Mouse (Mus musculus): Measurements from ENCODE around the gene Plcd3. TPM values are rescaled to one million over a fixed set of nuclear protein-coding genes. Genes with fewer than 3 reads are reported as not detected.

Gene Plcd3
- polyA plus RNA-seq, 1 experiment from 2014 or later: 1.7 TPM

- H3K4me2 ChIP-seq (replicated peaks): peak overlapping the region; percentile 3; the same call in 1 of the 2 replicates
- ATAC-seq (ENCODE audit: low FRiP score) (no peak), DNase-seq (ENCODE audit: low spot score) (no peak)
- H3K9ac ChIP-seq: no peak overlapping the region; the same call in 1 of the 2 replicates
- H3K9me3 ChIP-seq (ENCODE audit: control insufficient read depth, low read length): no peaks in the 10 kb centered on the region
- peaks cover 17% of the 10 kb centered on the region for H3K4me1 ChIP-seq (replicated peaks; ENCODE audit: control insufficient read depth, insufficient read depth, low read length)
- no peak overlapping the region for H3K27ac ChIP-seq
- H3K4me3 ChIP-seq (replicated peaks; ENCODE audit: low read length): no peak overlapping the region
- H3K36me3 ChIP-seq (replicated peaks; ENCODE audit: control insufficient read depth, insufficient read depth): no peaks in the 10 kb centered on the region
- 36% methylated on average over 12 of the region's 12 CpGs for WGBS
- peaks cover 34% of the 10 kb centered on the region for H3K27me3 ChIP-seq (ENCODE audit: control insufficient read depth, insufficient read depth, low read length)
Measured at GRCm38 (mm10) chr11:103113005-103113404, 11.5 kb upstream of the Plcd3 start.

- no peak for ATAC-seq (ENCODE audit: low FRiP score)
- Histone ChIP-seq H3K27me3 (ENCODE audit: control insufficient read depth, insufficient read depth, low read length) (peaks cover 34% of the 10 kb centered on the region), H3K4me3 (replicated peaks; ENCODE audit: low read length) (peak overlapping the region; percentile 22), H3K4me2 (replicated peaks) (peak overlapping the region; percentile 50), H3K4me1 (replicated peaks; ENCODE audit: control insufficient read depth, insufficient read depth, low read length) (peaks cover 14% of the 10 kb centered on the region; the same call in 1 of the 2 replicates), H3K9me3 (ENCODE audit: control insufficient read depth, low read length) (no peaks in the 10 kb centered on the region), H3K36me3 (replicated peaks; ENCODE audit: control insufficient read depth, insufficient read depth) (no peaks in the 10 kb centered on the region), H3K9ac (peak overlapping the region; percentile 28; the same call in 1 of the 2 replicates), H3K27ac (no peak overlapping the region)
- 9% methylated on average over 9 of the region's 9 CpGs for WGBS
- no peak for DNase-seq (ENCODE audit: low spot score)
Measured at GRCm38 (mm10) chr11:103112552-103112912, 11.1 kb upstream of the Plcd3 start.

DNA sequence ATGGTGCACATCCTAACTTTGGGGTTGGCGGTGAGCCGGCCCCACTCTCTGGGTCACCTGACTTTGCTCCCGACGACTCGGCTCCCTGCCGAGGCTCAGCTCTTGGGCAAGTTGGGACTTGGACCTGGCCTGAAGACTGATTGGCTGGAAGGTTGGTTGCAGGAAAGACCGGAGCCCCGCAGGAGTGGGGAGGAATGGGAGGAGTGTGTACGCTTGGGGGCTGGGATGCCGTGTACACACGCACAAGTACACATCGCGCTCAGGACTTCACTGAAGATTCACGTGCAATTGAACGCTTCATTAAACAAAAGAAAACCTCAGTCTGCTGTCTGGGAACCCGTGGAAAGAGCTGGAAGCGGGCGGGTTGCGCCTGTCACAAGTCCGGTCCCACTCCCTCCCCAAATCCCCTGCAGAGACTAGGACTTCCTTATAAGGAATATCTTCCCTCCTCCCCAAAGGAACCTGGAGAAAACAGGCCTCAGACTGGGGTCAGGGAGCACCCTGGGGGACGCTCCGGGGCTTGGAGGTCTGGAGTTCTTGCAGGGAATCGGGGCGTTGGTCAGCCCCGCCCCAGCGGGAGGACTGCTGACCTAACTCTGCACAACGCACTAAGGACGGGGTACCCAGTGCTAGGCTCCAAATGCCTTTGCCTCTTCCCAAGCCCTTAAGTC lies 10.6 kb upstream of the Plcd3 start:
- ATAC-seq (ENCODE audit: low FRiP score) (no peak), DNase-seq (ENCODE audit: low spot score) (no peak)
- H3K4me3 ChIP-seq (replicated peaks; ENCODE audit: low read length): peak overlapping the region; percentile 22
- H3K27ac ChIP-seq: no peak overlapping the region
- H3K36me3 ChIP-seq (replicated peaks; ENCODE audit: control insufficient read depth, insufficient read depth): no peaks in the 10 kb centered on the region
- H3K4me2 ChIP-seq (replicated peaks): peak overlapping the region; percentile 50
- peaks cover 12% of the 10 kb centered on the region; the same call in 1 of the 2 replicates for H3K4me1 ChIP-seq (replicated peaks; ENCODE audit: control insufficient read depth, insufficient read depth, low read length)
- H3K27me3 ChIP-seq (ENCODE audit: control insufficient read depth, insufficient read depth, low read length): peaks cover 34% of the 10 kb centered on the region
- H3K9me3 ChIP-seq (ENCODE audit: control insufficient read depth, low read length): no peaks in the 10 kb centered on the region
- WGBS: 1% methylated on average over 28 of the region's 28 CpGs
- peak overlapping the region; percentile 28; the same call in 1 of the 2 replicates for H3K9ac ChIP-seq

GRCm38 (mm10) chr11:103111301-103111700 lies 9.8 kb upstream of the Plcd3 start:
- H3K9me3 ChIP-seq (ENCODE audit: control insufficient read depth, low read length): no peaks in the 10 kb centered on the region
- H3K4me1 ChIP-seq (replicated peaks; ENCODE audit: control insufficient read depth, insufficient read depth, low read length): peaks cover 7% of the 10 kb centered on the region; the same call in 1 of the 2 replicates
- ATAC-seq (ENCODE audit: low FRiP score): no peak
- 17% methylated on average over 10 of the region's 10 CpGs for WGBS
- H3K9ac ChIP-seq: no peak overlapping the region
- peak overlapping the region; percentile 22; the same call in 1 of the 2 replicates for H3K4me3 ChIP-seq (replicated peaks; ENCODE audit: low read length)
- no peak for DNase-seq (ENCODE audit: low spot score)
- H3K36me3 ChIP-seq (replicated peaks; ENCODE audit: control insufficient read depth, insufficient read depth): no peaks in the 10 kb centered on the region
- peaks cover 34% of the 10 kb centered on the region for H3K27me3 ChIP-seq (ENCODE audit: control insufficient read depth, insufficient read depth, low read length)
- H3K4me2 ChIP-seq (replicated peaks): peak overlapping the region; percentile 50
- H3K27ac ChIP-seq: no peak overlapping the region

DNA sequence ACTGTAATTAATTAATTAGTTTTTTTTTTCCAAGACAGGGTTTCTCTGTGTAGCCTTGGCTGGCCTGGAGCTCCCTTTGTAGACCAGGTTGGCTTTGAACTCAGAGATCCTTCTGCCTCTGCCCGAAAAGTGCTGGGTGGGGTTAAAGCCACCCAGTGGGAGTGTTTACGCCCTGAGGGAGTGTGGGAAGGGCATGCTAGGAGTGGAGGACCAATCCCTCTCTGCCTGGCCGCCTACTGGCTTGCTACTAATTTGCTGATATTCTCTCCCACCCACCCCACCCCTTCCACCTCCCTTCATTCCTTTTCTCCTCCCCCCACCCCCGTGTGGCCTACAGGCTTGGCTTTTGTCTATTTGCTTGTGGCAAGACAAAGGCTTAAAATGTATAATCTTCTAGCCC lies 4.9 kb upstream of the Plcd3 start:
- no peaks in the 10 kb centered on the region for H3K36me3 ChIP-seq (replicated peaks; ENCODE audit: control insufficient read depth, insufficient read depth)
- DNase-seq (ENCODE audit: low spot score) (no peak), ATAC-seq (ENCODE audit: low FRiP score) (no peak)
- no peak overlapping the region for H3K4me2 ChIP-seq (replicated peaks)
- H3K9me3 ChIP-seq (ENCODE audit: control insufficient read depth, low read length): no peaks in the 10 kb centered on the region
- H3K4me3 ChIP-seq (replicated peaks; ENCODE audit: low read length): no peak overlapping the region
- H3K27me3 ChIP-seq (ENCODE audit: control insufficient read depth, insufficient read depth, low read length): peaks cover 25% of the 10 kb centered on the region
- 79% methylated on average over 4 of the region's 4 CpGs for WGBS
- H3K4me1 ChIP-seq (replicated peaks; ENCODE audit: control insufficient read depth, insufficient read depth, low read length): peaks cover 10% of the 10 kb centered on the region; the same call in 1 of the 2 replicates
- H3K27ac ChIP-seq: no peak overlapping the region
- H3K9ac ChIP-seq: no peak overlapping the region

- H3K4me1 ChIP-seq (replicated peaks; ENCODE audit: control insufficient read depth, insufficient read depth, low read length): peaks cover 10% of the 10 kb centered on the region; the same call in 1 of the 2 replicates
- no peak overlapping the region for H3K27ac ChIP-seq
- no peak overlapping the region for H3K4me2 ChIP-seq (replicated peaks)
- WGBS: 87% methylated on average over 6 of the region's 6 CpGs
- ATAC-seq (ENCODE audit: low FRiP score) (no peak), DNase-seq (ENCODE audit: low spot score) (no peak)
- H3K27me3 ChIP-seq (ENCODE audit: control insufficient read depth, insufficient read depth, low read length): peaks cover 25% of the 10 kb centered on the region
- no peak overlapping the region for H3K9ac ChIP-seq
- H3K9me3 ChIP-seq (ENCODE audit: control insufficient read depth, low read length): no peaks in the 10 kb centered on the region
- H3K36me3 ChIP-seq (replicated peaks; ENCODE audit: control insufficient read depth, insufficient read depth): no peaks in the 10 kb centered on the region
- no peak overlapping the region for H3K4me3 ChIP-seq (replicated peaks; ENCODE audit: low read length)
Measured at GRCm38 (mm10) chr11:103105810-103106209, 4.4 kb upstream of the Plcd3 start.

- Histone ChIP-seq H3K4me3 (replicated peaks; ENCODE audit: low read length) (no peak overlapping the region), H3K27me3 (ENCODE audit: control insufficient read depth, insufficient read depth, low read length) (peaks cover 27% of the 10 kb centered on the region), H3K9ac (no peak overlapping the region), H3K4me1 (replicated peaks; ENCODE audit: control insufficient read depth, insufficient read depth, low read length) (peaks cover 10% of the 10 kb centered on the region; the same call in 1 of the 2 replicates), H3K9me3 (ENCODE audit: control insufficient read depth, low read length) (no peaks in the 10 kb centered on the region), H3K4me2 (replicated peaks) (no peak overlapping the region), H3K36me3 (replicated peaks; ENCODE audit: control insufficient read depth, insufficient read depth) (no peaks in the 10 kb centered on the region), H3K27ac (no peak overlapping the region)
- no peak for ATAC-seq (ENCODE audit: low FRiP score)
- WGBS: 69% methylated on average over 14 of the region's 14 CpGs
- DNase-seq (ENCODE audit: low spot score): no peak
Measured at GRCm38 (mm10) chr11:103105180-103105725, 3.8 kb upstream of the Plcd3 start.

DNA sequence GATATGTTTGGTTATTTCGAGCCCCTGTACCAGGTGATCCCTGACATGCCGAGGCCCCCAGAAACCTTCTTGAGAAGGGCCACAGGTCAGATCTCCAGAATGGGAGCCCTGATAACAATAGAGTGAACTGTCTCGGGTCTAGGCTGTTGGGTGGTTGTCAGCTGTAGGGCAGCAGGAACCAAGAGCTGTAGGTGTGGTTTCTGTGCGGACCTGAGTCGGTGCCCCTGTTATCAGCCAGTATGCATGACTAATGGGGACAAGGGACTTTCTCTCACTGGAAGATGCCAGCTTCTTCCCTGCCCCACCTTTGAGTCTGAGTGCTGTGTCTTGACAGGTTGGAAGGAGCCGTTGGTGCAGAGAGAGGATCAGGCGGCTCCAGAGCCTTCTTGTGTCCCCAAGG lies 3.0 kb upstream of the Plcd3 start:
- H3K4me2 ChIP-seq (replicated peaks): no peak overlapping the region
- H3K27me3 ChIP-seq (ENCODE audit: control insufficient read depth, insufficient read depth, low read length): peaks cover 35% of the 10 kb centered on the region
- H3K36me3 ChIP-seq (replicated peaks; ENCODE audit: control insufficient read depth, insufficient read depth): no peaks in the 10 kb centered on the region
- no peak overlapping the region for H3K4me3 ChIP-seq (replicated peaks; ENCODE audit: low read length)
- WGBS: 76% methylated on average over 7 of the region's 7 CpGs
- ATAC-seq (ENCODE audit: low FRiP score): no peak
- no peak overlapping the region for H3K9ac ChIP-seq
- H3K4me1 ChIP-seq (replicated peaks; ENCODE audit: control insufficient read depth, insufficient read depth, low read length): peaks cover 10% of the 10 kb centered on the region; the same call in 1 of the 2 replicates
- no peak overlapping the region for H3K27ac ChIP-seq
- H3K9me3 ChIP-seq (ENCODE audit: control insufficient read depth, low read length): no peaks in the 10 kb centered on the region
- no peak for DNase-seq (ENCODE audit: low spot score)

DNA sequence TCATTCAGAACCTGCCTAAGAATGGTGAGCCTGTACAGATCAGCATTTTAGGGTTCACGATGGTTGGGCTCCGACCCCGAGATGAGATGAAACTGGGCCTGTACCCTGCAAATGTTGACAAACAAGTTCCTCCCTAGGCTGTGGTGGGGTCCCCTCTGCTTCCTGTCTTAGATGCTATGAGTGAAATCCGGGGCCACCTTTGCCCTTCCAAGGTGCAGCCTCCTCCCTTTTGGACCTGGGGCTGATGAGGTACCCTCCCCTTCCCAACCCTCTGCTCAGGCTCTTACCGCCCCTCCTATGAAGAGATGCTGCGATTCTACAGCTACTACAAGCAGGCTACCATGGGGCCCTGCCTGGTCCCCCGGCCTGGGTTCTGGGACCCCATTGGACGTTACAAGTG lies 2.2 kb upstream of the Plcd3 start:
- peak overlapping the region; percentile 63 for H3K4me2 ChIP-seq (replicated peaks)
- no peak for ATAC-seq (ENCODE audit: low FRiP score)

More for the DNA sequence above, 2.2 kb upstream of the Plcd3 start:
- Histone ChIP-seq H3K9ac (no peak overlapping the region), H3K4me1 (replicated peaks; ENCODE audit: control insufficient read depth, insufficient read depth, low read length) (peaks cover 10% of the 10 kb centered on the region; the same call in 1 of the 2 replicates), H3K27ac (no peak overlapping the region), H3K27me3 (ENCODE audit: control insufficient read depth, insufficient read depth, low read length) (peaks cover 38% of the 10 kb centered on the region), H3K9me3 (ENCODE audit: control insufficient read depth, low read length) (no peaks in the 10 kb centered on the region), H3K36me3 (replicated peaks; ENCODE audit: control insufficient read depth, insufficient read depth) (no peaks in the 10 kb centered on the region), H3K4me3 (replicated peaks; ENCODE audit: low read length) (no peak overlapping the region)
- DNase-seq (ENCODE audit: low spot score): no peak
- 57% methylated on average over 8 of the region's 8 CpGs for WGBS

Data from hindbrain, embryonic 14.5 days (tissue).